Mouse (Mus musculus): Measurements from ENCODE around the gene Vps39. TPM values are rescaled to one million over a fixed set of nuclear protein-coding genes. Genes with fewer than 3 reads are reported as not detected.

The Vps39 gene
- polyA plus RNA-seq (2014; fragmentation: Nextera tagmentation; extraction: Ambion mirVana) = 48.3 and 49.9 TPM in 2 replicates

DNA sequence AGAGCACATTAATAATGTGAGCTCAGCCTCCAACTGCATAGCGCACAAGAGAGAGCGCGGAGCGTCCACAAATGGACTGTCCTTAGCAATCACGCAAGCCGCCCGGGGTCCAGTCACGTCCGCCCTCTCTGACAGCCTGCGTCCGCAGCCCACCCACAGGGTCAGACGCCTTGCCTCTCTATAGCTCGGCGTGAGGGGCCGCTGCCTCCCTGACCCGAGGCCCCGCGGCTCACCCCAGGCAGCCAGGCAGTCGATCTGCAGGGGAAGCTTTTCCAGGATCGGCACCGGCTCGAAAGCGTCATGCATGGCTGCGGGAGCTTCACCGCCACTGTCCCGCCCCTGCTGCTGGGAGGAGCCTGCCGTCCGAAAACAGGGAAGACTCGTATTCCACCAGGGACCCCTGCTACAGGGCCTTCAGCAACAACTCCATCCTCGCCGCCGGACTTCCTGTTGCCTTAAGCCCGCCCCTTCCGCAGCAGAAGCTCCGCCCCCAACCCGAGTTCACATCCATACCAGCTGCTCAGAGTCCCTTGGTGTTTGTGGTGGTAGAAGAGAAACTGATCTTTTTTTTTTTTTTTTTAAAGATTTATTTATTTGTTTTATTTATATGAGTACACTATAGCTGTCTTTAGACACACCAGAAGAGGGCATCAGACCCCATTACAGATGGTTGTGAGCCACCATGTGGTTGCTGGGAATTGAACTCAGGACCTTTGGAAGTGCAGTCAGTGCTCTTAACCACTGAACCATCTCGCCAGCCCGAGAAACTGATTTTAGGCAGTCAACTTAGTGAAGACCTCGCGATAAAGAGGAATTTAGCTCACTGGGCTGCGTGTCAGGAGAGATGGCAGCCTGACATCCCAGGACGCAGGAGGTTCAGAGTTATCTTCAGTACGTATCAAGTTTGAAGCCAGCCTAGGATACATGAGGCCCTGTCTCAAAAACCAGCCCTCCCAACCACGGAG, at the start of gene Vps39:
Vps39 (minus strand) TSS at position 456 of the 965 bp plus-strand sequence.
- Histone ChIP-seq H3K4me2 (replicated peaks) (peak within 1 kb of the TSS; percentile 65), H3K27me3 (ENCODE audit: control insufficient read depth, insufficient read depth, low read length) (no peaks in the 10 kb centered on the region), H3K4me1 (replicated peaks; ENCODE audit: control insufficient read depth, insufficient read depth, low read length) (peaks cover 14% of the 10 kb centered on the region), H3K9ac (peak within 1 kb of the TSS; percentile 91), H3K36me3 (replicated peaks; ENCODE audit: control insufficient read depth, insufficient read depth) (peaks cover 49% of the 10 kb centered on the region), H3K27ac (peak within 1 kb of the TSS; percentile 65; the same call in 1 of the 2 replicates), H3K4me3 (replicated peaks; ENCODE audit: low read length) (peak within 1 kb of the TSS; percentile 89), H3K9me3 (ENCODE audit: control insufficient read depth, low read length) (no peaks in the 10 kb centered on the region)
- ATAC-seq (ENCODE audit: low FRiP score) (peak; percentile 94), DNase-seq (ENCODE audit: low spot score) (peak; percentile 85)
- WGBS = 11% methylated on average over 44 of the region's 44 CpGs

DNA sequence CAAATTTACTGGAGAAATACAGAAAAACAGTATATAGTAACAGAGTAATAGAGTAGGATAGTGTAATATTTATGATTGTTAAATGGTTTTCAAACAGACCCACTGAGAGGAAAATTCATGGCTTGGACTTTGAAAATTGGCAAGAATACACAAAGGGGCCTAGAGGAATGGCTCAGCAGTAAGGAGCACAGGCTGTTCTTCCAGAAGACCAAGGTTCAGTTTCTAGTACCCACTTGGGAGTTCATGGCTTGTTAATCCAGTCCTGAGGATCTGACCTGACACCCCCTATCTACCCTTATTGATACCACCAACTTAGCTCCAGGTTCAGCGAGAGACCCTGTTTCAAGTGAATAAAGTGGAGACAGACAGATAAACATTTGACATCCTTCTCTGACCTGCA, 45.0 kb upstream of the Vps39 start:
- no peak overlapping the region for H3K4me3 ChIP-seq (replicated peaks; ENCODE audit: low read length)
- peaks cover 47% of the 10 kb centered on the region for H3K36me3 ChIP-seq (replicated peaks; ENCODE audit: control insufficient read depth, insufficient read depth)
- DNase-seq (ENCODE audit: low spot score) = no peak
- H3K4me1 ChIP-seq (replicated peaks; ENCODE audit: control insufficient read depth, insufficient read depth, low read length) = peaks cover 7% of the 10 kb centered on the region
- H3K27ac ChIP-seq = no peak overlapping the region
- no peak overlapping the region for H3K4me2 ChIP-seq (replicated peaks)
- no peaks in the 10 kb centered on the region for H3K27me3 ChIP-seq (ENCODE audit: control insufficient read depth, insufficient read depth, low read length)
- 97% methylated on average over 1 of the region's 1 CpGs for WGBS
- H3K9me3 ChIP-seq (ENCODE audit: control insufficient read depth, low read length) = no peaks in the 10 kb centered on the region
- ATAC-seq (ENCODE audit: low FRiP score) = no peak
- no peak overlapping the region for H3K9ac ChIP-seq

DNA sequence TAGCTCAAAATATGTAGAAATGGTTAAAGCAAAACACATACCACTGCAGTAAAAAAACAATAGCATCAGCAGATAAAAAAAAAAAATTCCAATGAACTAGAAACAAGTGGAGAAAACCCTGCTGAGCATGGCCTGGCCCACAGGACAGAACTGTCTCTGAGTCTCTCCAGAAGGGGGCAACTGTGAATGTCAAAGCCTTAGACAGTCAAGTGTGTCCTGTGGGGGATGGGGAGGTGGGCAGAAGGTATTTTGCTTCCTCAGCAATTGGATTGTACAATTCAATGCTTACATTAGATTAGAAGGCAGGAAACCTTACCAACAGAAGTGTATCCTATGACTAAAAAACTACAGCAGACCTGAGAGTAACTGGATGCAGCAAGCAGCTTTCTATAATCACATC, 39.5 kb upstream of the Vps39 start:
- H3K9me3 ChIP-seq (ENCODE audit: control insufficient read depth, low read length) = no peaks in the 10 kb centered on the region
- ATAC-seq (ENCODE audit: low FRiP score) (no peak), DNase-seq (ENCODE audit: low spot score) (no peak)
- H3K4me2 ChIP-seq (replicated peaks) = no peak overlapping the region
- H3K27me3 ChIP-seq (ENCODE audit: control insufficient read depth, insufficient read depth, low read length) = no peaks in the 10 kb centered on the region
- peaks cover 88% of the 10 kb centered on the region for H3K36me3 ChIP-seq (replicated peaks; ENCODE audit: control insufficient read depth, insufficient read depth)
- no peak overlapping the region for H3K4me3 ChIP-seq (replicated peaks; ENCODE audit: low read length)
- H3K27ac ChIP-seq = no peak overlapping the region
- no peaks in the 10 kb centered on the region for H3K4me1 ChIP-seq (replicated peaks; ENCODE audit: control insufficient read depth, insufficient read depth, low read length)
- H3K9ac ChIP-seq = no peak overlapping the region

DNA sequence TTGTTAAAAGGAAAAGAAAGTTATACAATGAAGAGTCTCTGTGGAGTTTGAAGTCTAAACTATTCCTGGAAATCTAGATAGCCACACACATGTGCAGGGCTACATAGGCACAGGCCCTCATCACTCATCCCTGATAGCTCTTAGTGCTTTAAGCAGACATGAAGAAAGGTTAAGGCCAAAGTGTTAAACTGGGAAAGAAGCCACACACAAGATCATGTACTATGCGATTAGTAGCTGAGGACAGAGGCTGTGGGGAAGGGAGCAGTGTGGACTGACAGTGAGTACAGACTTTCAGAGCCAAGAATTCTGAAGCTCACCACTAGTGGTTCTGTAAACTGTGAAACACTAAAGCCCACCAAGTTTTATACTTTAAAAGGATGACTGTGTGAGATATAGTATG, 38.0 kb upstream of the Vps39 start:
- ATAC-seq (ENCODE audit: low FRiP score) (no peak), DNase-seq (ENCODE audit: low spot score) (no peak)
- no peak overlapping the region for H3K4me2 ChIP-seq (replicated peaks)
- WGBS = 100% methylated on average over 1 of the region's 1 CpGs
- H3K4me1 ChIP-seq (replicated peaks; ENCODE audit: control insufficient read depth, insufficient read depth, low read length) = no peaks in the 10 kb centered on the region
- H3K36me3 ChIP-seq (replicated peaks; ENCODE audit: control insufficient read depth, insufficient read depth) = peaks cover 78% of the 10 kb centered on the region
- no peak overlapping the region for H3K4me3 ChIP-seq (replicated peaks; ENCODE audit: low read length)
- H3K9me3 ChIP-seq (ENCODE audit: control insufficient read depth, low read length) = no peaks in the 10 kb centered on the region
- no peak overlapping the region for H3K9ac ChIP-seq
- H3K27ac ChIP-seq = no peak overlapping the region
- no peaks in the 10 kb centered on the region for H3K27me3 ChIP-seq (ENCODE audit: control insufficient read depth, insufficient read depth, low read length)

DNA sequence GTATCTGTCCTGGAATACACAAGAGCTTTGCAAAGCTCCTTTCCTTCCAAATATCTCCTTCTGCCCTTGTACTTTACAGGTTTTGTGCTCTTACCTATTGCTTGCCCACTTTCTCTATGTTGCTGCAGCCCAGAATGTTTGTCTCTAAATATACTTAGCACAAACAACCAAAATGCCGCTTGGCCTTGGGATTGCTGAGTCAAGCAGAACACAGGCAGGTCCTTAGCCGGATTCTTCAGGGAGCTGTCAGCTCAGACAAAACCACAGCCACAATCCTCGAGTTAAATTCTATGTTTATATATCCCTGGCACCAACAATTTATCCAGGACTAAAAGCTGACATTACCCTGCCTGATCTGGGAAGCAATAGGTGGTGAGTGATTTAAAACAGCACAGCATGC, 36.4 kb upstream of the Vps39 start:
- H3K4me1 ChIP-seq (replicated peaks; ENCODE audit: control insufficient read depth, insufficient read depth, low read length) = no peaks in the 10 kb centered on the region
- WGBS = 90% methylated on average over 3 of the region's 3 CpGs
- H3K4me2 ChIP-seq (replicated peaks) = no peak overlapping the region
- no peak for DNase-seq (ENCODE audit: low spot score)
- no peaks in the 10 kb centered on the region for H3K27me3 ChIP-seq (ENCODE audit: control insufficient read depth, insufficient read depth, low read length)
- H3K4me3 ChIP-seq (replicated peaks; ENCODE audit: low read length) = no peak overlapping the region
- no peak overlapping the region for H3K27ac ChIP-seq
- H3K9me3 ChIP-seq (ENCODE audit: control insufficient read depth, low read length) = no peaks in the 10 kb centered on the region
- no peak overlapping the region for H3K9ac ChIP-seq
- H3K36me3 ChIP-seq (replicated peaks; ENCODE audit: control insufficient read depth, insufficient read depth) = peaks cover 77% of the 10 kb centered on the region
- no peak for ATAC-seq (ENCODE audit: low FRiP score)

DNA sequence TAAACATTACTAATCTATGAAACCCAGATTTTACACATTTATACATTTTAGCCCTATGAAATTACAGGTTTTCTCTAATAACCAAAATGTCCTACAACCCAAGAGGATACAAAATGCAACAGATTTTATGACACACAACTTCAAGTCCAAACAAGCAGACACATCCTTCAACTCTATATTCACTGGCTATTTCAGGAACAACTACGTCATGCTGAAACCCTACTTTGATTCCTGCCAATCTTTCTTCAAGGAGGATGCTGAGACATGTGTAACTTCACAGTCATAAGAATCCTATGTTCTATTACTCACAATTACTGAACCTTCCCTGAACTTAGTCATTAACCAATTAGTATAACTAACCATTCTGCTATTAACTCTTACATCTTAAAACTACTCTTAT, 34.4 kb upstream of the Vps39 start:
- no peak for DNase-seq (ENCODE audit: low spot score)
- Histone ChIP-seq H3K36me3 (replicated peaks; ENCODE audit: control insufficient read depth, insufficient read depth) (peaks cover 80% of the 10 kb centered on the region), H3K9ac (no peak overlapping the region), H3K4me2 (replicated peaks) (no peak overlapping the region), H3K4me1 (replicated peaks; ENCODE audit: control insufficient read depth, insufficient read depth, low read length) (no peaks in the 10 kb centered on the region), H3K27ac (no peak overlapping the region), H3K27me3 (ENCODE audit: control insufficient read depth, insufficient read depth, low read length) (no peaks in the 10 kb centered on the region), H3K9me3 (ENCODE audit: control insufficient read depth, low read length) (no peaks in the 10 kb centered on the region), H3K4me3 (replicated peaks; ENCODE audit: low read length) (no peak overlapping the region)
- WGBS = 96% methylated on average over 1 of the region's 1 CpGs
- no peak for ATAC-seq (ENCODE audit: low FRiP score)

DNA sequence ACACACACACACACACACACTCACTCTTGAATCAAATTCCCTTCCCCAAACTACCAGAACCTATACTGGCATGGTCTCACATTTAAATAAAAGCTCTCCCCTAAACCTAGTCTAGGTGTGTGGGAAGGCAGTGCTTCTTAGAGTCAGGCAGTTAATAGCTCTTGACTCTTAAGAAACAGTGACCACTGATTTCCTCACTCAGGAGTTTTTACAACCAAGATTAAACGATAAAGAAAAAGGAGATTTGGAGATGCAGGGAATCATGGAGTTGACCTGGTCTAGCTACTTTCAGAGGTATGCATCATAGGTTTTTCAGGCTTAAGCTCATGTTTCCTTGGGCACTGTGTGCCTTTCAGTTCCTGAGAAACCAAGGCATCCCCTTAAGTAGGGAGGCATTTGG, 33.3 kb upstream of the Vps39 start:
- Histone ChIP-seq H3K4me2 (replicated peaks) (no peak overlapping the region), H3K27ac (no peak overlapping the region), H3K27me3 (ENCODE audit: control insufficient read depth, insufficient read depth, low read length) (no peaks in the 10 kb centered on the region), H3K36me3 (replicated peaks; ENCODE audit: control insufficient read depth, insufficient read depth) (peaks cover 80% of the 10 kb centered on the region), H3K9me3 (ENCODE audit: control insufficient read depth, low read length) (no peaks in the 10 kb centered on the region), H3K9ac (no peak overlapping the region), H3K4me3 (replicated peaks; ENCODE audit: low read length) (no peak overlapping the region), H3K4me1 (replicated peaks; ENCODE audit: control insufficient read depth, insufficient read depth, low read length) (no peaks in the 10 kb centered on the region)
- DNase-seq (ENCODE audit: low spot score) (no peak), ATAC-seq (ENCODE audit: low FRiP score) (no peak)
- 96% methylated on average over 1 of the region's 1 CpGs for WGBS

DNA sequence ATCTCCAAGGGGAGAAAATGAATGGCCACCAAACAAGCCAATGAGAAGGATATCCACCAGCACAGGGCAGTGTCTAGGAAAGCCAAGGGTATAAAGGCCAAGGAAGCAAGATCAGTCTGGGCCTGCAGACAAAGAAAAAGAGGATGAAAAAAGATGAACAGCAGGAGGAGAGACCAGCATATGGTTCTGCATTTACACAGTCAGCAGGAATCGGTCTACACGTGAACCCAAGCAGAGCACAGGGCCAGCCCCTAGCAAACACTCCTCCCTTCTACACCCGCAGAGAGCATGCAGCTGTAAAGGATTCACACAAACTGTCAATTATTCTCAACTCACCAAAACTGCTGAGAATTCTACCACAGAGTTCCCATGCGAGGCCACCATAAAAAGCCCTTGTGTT, 20.9 kb upstream of the Vps39 start:
- Histone ChIP-seq H3K9ac (no peak overlapping the region), H3K4me1 (replicated peaks; ENCODE audit: control insufficient read depth, insufficient read depth, low read length) (no peaks in the 10 kb centered on the region), H3K36me3 (replicated peaks; ENCODE audit: control insufficient read depth, insufficient read depth) (peaks cover 88% of the 10 kb centered on the region), H3K9me3 (ENCODE audit: control insufficient read depth, low read length) (no peaks in the 10 kb centered on the region), H3K27ac (no peak overlapping the region), H3K4me2 (replicated peaks) (no peak overlapping the region), H3K4me3 (replicated peaks; ENCODE audit: low read length) (no peak overlapping the region), H3K27me3 (ENCODE audit: control insufficient read depth, insufficient read depth, low read length) (no peaks in the 10 kb centered on the region)
- no peak for DNase-seq (ENCODE audit: low spot score)
- 81% methylated on average over 4 of the region's 4 CpGs for WGBS
- no peak for ATAC-seq (ENCODE audit: low FRiP score)

DNA sequence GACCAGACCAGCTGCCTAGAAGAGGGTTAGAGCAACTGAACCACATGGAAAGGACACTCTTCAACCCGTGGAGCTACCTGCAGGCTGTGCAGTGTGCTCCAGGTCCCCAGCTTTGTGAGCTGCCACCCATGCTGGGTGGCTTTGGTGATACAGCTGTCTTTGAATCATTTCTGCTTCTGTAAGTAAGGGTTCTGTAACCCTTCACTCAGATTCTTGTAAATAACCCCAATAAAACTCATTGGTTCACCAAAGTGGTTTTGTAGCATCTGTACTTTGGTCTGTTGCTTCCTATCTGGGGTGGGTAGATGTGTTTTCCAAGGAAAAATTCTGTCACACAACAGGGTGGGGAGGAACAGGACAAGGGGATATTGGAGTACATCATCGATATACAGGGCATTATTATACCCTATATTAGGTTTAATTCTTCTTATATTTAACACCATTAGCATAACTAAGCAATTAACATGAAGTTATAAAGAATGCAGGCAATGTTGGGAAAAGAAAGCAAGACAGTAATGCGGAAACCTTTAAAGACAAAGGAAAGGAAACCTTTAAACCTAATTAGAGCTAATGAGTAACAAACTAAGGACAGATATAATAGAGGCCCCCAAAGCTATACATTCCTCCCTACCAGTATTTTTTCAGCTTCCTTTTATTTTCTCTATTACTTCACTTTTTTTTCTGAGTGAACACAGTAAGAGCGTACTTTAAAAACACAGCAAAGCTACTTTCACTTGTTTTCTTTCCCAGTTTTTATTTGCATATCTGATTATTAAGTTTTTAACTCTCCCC, 14.7 kb upstream of the Vps39 start:
- DNase-seq (ENCODE audit: low spot score) (no peak), ATAC-seq (ENCODE audit: low FRiP score) (no peak)
- Histone ChIP-seq H3K27ac (no peak overlapping the region), H3K4me3 (replicated peaks; ENCODE audit: low read length) (no peak overlapping the region), H3K4me2 (replicated peaks) (no peak overlapping the region), H3K9me3 (ENCODE audit: control insufficient read depth, low read length) (no peaks in the 10 kb centered on the region), H3K4me1 (replicated peaks; ENCODE audit: control insufficient read depth, insufficient read depth, low read length) (no peaks in the 10 kb centered on the region), H3K36me3 (replicated peaks; ENCODE audit: control insufficient read depth, insufficient read depth) (peaks cover 72% of the 10 kb centered on the region), H3K27me3 (ENCODE audit: control insufficient read depth, insufficient read depth, low read length) (no peaks in the 10 kb centered on the region), H3K9ac (no peak overlapping the region)
- 96% methylated on average over 4 of the region's 4 CpGs for WGBS
